Mouse (Mus musculus) testis, adult 2 months (tissue): ENCODE measurements at regions not wholly inside any gene's neighbourhood (a gene's known extent, or its start where the extent isn't known, plus 50 kb on each side); places are given as distances from the start of the nearest gene placed in this dataset.

ENCODE experiments used
- CTCF ChIP-seq: fragments of 200-500 bp; IDR thresholded peaks from 2 replicates; pipeline ENCODE4 v1.5.1; 2012; ENCODE audit warnings: low read depth, mild to moderate bottlenecking, inconsistent platforms, low read length, moderate library complexity; ENCODE audit not compliant: control insufficient read depth, insufficient read depth, insufficient replicate concordance
- POLR2A ChIP-seq: fragments of 200-500 bp; IDR thresholded peaks from 2 replicates; pipeline ENCODE4 v1.6.1; 2012; ENCODE audit warnings: low read depth, mild to moderate bottlenecking, inconsistent platforms, low read length, moderate library complexity; ENCODE audit not compliant: control insufficient read depth

- TF ChIP-seq POLR2A (no peak), CTCF (no peak)
These were observed 813.7 kb upstream of the G6pd2 start for GRCm38 (mm10) chr5:60994761-60995523.
